Mouse (Mus musculus) megakaryocyte, embryonic 14.5 days (primary cell): ENCODE measurements around the gene Pcf11.

Experiments used
- FLI1 ChIP-seq: IDR thresholded peaks from 2 replicates; pipeline ENCODE4 v1.6.1; 2012; ENCODE audit warnings: low read length, inconsistent platforms, mixed read lengths
- GATA1 ChIP-seq: IDR thresholded peaks from 3 replicates; pipeline ENCODE4 v1.6.1; 2012; ENCODE audit warnings: mixed read lengths, low read length, inconsistent platforms, borderline replicate concordance

GRCm38 (mm10) chr7:92637021-92637625 is 32.6 kb downstream of the Pcf11 start, which contains the start of gene Ankrd42:
- TF ChIP-seq GATA1 (no peak), FLI1 (peak; percentile 69; the same call in 1 of the 2 replicates)
